Mouse (Mus musculus): ENCODE data around the gene Mmp27.

GRCm38 (mm10) chr9:7542763-7543162, 28.4 kb upstream of the Mmp27 start:
- TF ChIP-seq CTCF (conservative IDR thresholded peaks at IDR 0.05; ENCODE audit: low read length) (no peak), POU5F1 (IDR thresholded peaks at IDR 0.05; ENCODE audit: borderline replicate concordance, low read length) (no peak), NANOG (IDR thresholded peaks at IDR 0.05; ENCODE audit: borderline replicate concordance, low read length) (no peak)
